8 mouse cellular contexts compared by ENCODE assay signal in the genomic region with DNA sequence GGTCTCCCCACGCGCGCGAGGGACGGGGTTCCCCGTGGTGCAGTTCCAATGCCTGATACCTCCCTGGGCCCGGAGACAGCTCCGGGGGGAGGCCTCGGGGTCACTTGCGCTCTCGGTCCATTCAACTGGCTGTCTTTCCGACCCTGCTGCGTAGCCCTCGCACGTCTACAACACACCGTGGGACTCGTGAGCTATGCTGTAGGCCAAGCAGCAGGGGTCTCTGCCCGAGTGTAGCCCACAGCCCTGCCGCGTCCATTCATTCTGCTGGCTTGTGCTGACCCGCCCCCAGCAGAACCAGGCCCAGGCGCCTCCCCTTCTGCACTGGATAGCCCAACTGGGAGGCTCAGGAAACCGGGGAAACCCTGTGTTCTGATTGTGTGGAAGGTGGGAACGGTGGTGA. TPM values are rescaled to one million over a fixed set of nuclear protein-coding genes. Genes with fewer than 3 reads are reported as not detected.
DNase-seq lines count a peak whose midpoint lies in the region; ATAC-seq and TF ChIP-seq lines count a peak whose summit lies in the region.

No protein-coding gene starts in this region.

- peak overlapping the region; percentile 89 for H3K9ac ChIP-seq in hindbrain, embryonic 14.5 days
- peak overlapping the region; percentile 72 for H3K9ac ChIP-seq in liver, embryonic 16.5 days (ENCODE audit: low read depth, low read length)

- no peak for TF ChIP-seq POLR2A in olfactory bulb, adult 2 months (IDR thresholded peaks at IDR 0.05; ENCODE audit: insufficient read depth, low read depth, low read length)

- peak; percentile 50 for DNase-seq in right cerebral cortex, postnatal 4 days
- no peak for DNase-seq in right cerebral cortex, postnatal 36 days (ENCODE audit: low spot score in 2 of 2)
- peak; percentile 19 for DNase-seq in embryo, embryonic 11.5 days (ENCODE audit: low read depth, low spot score)
- peak; percentile 30 for DNase-seq in hindbrain, embryonic 14.5 days (ENCODE audit: low spot score)
- no peak for DNase-seq in testis, postnatal 10 days (ENCODE audit: low spot score)
- no peak for DNase-seq in right cerebral cortex, postnatal 25 days

- H3K4me1 ChIP-seq in hindbrain, embryonic 14.5 days (replicated peaks; ENCODE audit: control insufficient read depth, insufficient read depth, low read length) = peaks cover 11% of the 10 kb centered on the region
- peaks cover 14% of the 10 kb centered on the region for H3K4me1 ChIP-seq in liver, embryonic 16.5 days (ENCODE audit: control insufficient read depth, low read depth, low read length)
- peaks cover 7% of the 10 kb centered on the region for H3K4me1 ChIP-seq in olfactory bulb, adult 2 months (ENCODE audit: control insufficient read depth, insufficient read depth, low read length)

- H3K36me3 ChIP-seq in hindbrain, embryonic 14.5 days (replicated peaks; ENCODE audit: control insufficient read depth, insufficient read depth) = peaks cover 20% of the 10 kb centered on the region
- no peaks in the 10 kb centered on the region for H3K36me3 ChIP-seq in liver, embryonic 16.5 days (ENCODE audit: control insufficient read depth, insufficient read depth)

- 0 out of 2 replicates have a peak, but pooled peaks have one; percentile 1 for TF ChIP-seq CTCF in olfactory bulb, adult 2 months (IDR thresholded peaks at IDR 0.05; ENCODE audit: insufficient read depth, low read depth, low read length)

- H3K4me3 ChIP-seq in hindbrain, embryonic 14.5 days (replicated peaks; ENCODE audit: low read length) = peak overlapping the region; percentile 86
- H3K4me3 ChIP-seq in liver, embryonic 16.5 days (ENCODE audit: low read depth, low read length) = peak overlapping the region; percentile 69
- H3K4me3 ChIP-seq in olfactory bulb, adult 2 months (ENCODE audit: insufficient read depth, low read depth, low read length) = peak overlapping the region; percentile 84

- no peaks in the 10 kb centered on the region for H3K9me3 ChIP-seq in hindbrain, embryonic 14.5 days (ENCODE audit: control insufficient read depth, low read length)
- no peaks in the 10 kb centered on the region for H3K9me3 ChIP-seq in liver, embryonic 16.5 days (replicated peaks; ENCODE audit: control insufficient read depth, low read length)

- 0% methylated on average over 24 of the region's 24 CpGs for WGBS in hindbrain, embryonic 14.5 days
- WGBS in liver, embryonic 16.5 days (ENCODE audit: insufficient replicate concordance) = under 1% methylated on average over 24 of the region's 24 CpGs
- WGBS in olfactory bulb, adult 2 months = under 1% methylated on average over 24 of the region's 24 CpGs

- H3K27ac ChIP-seq in hindbrain, embryonic 14.5 days = peak overlapping the region; percentile 82
- H3K27ac ChIP-seq in liver, embryonic 16.5 days (ENCODE audit: low read length) = peak overlapping the region; percentile 73; the same call in 1 of the 2 replicates
- H3K27ac ChIP-seq in olfactory bulb, adult 2 months (ENCODE audit: insufficient read depth, low read depth, low read length) = peak overlapping the region; percentile 70

- ATAC-seq in hindbrain, embryonic 14.5 days (ENCODE audit: low FRiP score) = peak; percentile 85
- peak; percentile 42 for ATAC-seq in liver, embryonic 16.5 days (ENCODE audit: low read depth)

- peak overlapping the region; percentile 94 for H3K4me2 ChIP-seq in hindbrain, embryonic 14.5 days (replicated peaks)
- peak overlapping the region; percentile 92 for H3K4me2 ChIP-seq in liver, embryonic 16.5 days (ENCODE audit: low read depth, low read length)

- peaks cover 10% of the 10 kb centered on the region; the same call in 1 of the 2 replicates for H3K27me3 ChIP-seq in hindbrain, embryonic 14.5 days (ENCODE audit: control insufficient read depth, insufficient read depth, low read length)
- H3K27me3 ChIP-seq in liver, embryonic 16.5 days (ENCODE audit: control insufficient read depth, insufficient read depth, low read depth, low read length) = no peaks in the 10 kb centered on the region

RNA-seq across cellular contexts. Expression of gene Entpd6, which starts 0.4 kb away (rescaled TPM):
- polyA plus RNA-seq in hindbrain, embryonic 14.5 days (2014; fragmentation: Nextera tagmentation; extraction: Ambion mirVana) = 67.2 and 67.7 TPM in 2 replicates
- polyA plus RNA-seq in liver, embryonic 16.5 days (2015; fragmentation: Nextera tagmentation; extraction: Ambion mirVana) = 11.0 and 12.2 TPM in 2 replicates
- not detected in 2 replicates for polyA plus RNA-seq in olfactory bulb, adult 2 months (2012; ENCODE audit: insufficient read depth, insufficient read length, low replicate concordance, missing spikeins)

RNA-seq across cellular contexts. Expression of gene Pygb, which starts 37.3 kb away (rescaled TPM):
- polyA plus RNA-seq in hindbrain, embryonic 14.5 days (2014; fragmentation: Nextera tagmentation; extraction: Ambion mirVana) = 93.9 and 108 TPM in 2 replicates
- 29.5 and 31.3 TPM in 2 replicates for polyA plus RNA-seq in liver, embryonic 16.5 days (2015; fragmentation: Nextera tagmentation; extraction: Ambion mirVana)
- not detected in 2 replicates for polyA plus RNA-seq in olfactory bulb, adult 2 months (2012; ENCODE audit: insufficient read depth, insufficient read length, low replicate concordance, missing spikeins)

Comparison
In these comparisons a context has a peak if more than half of its experiments do, and no peak if none do; other contexts are left out.
1. DNase-seq: peak in right cerebral cortex, postnatal 4 days (single experiment), embryo, embryonic 11.5 days (single experiment) and hindbrain, embryonic 14.5 days (single experiment); none in right cerebral cortex, postnatal 36 days (0 of 2), testis, postnatal 10 days (single experiment) and right cerebral cortex, postnatal 25 days (single experiment).
2. RNA of gene Pygb, which starts 37.3 kb away (polyA plus RNA-seq): 93.9 to 108 TPM in hindbrain, embryonic 14.5 days and 29.5 to 31.3 TPM in liver, embryonic 16.5 days; not detected in olfactory bulb, adult 2 months; every median in the first group is over 10 times any median in the second.
3. Peak in every context shown above with its lines, with median percentiles within 50 percentile points of each other: H3K27ac ChIP-seq and H3K4me3 ChIP-seq.